Mouse (Mus musculus): ENCODE measurements around the gene Trappc1. TPM values are rescaled to one million over a fixed set of nuclear protein-coding genes. Genes with fewer than 3 reads are reported as not detected.

Trappc1 gene
- total and polyA plus RNA-seq, 3 experiments = 85.4 to 124 (median 102) TPM

- no peak for TF ChIP-seq RAD21 (IDR thresholded peaks at IDR 0.05; ENCODE audit: low read depth, low read length)
- no peak for TF ChIP-seq CHD2 (IDR thresholded peaks at IDR 0.05; ENCODE audit: low read length)
- no peak for TF ChIP-seq CHD1 (IDR thresholded peaks at IDR 0.05; ENCODE audit: low read depth, low read length)
- TF ChIP-seq ZMIZ1 (IDR thresholded peaks at IDR 0.05; ENCODE audit: low read depth, low read length) = no peak
- TF ChIP-seq MEF2A (IDR thresholded peaks at IDR 0.05; ENCODE audit: borderline replicate concordance, low read depth, low read length) = no peak
- no peak for TF ChIP-seq SIN3A (IDR thresholded peaks at IDR 0.05; ENCODE audit: low read length)
- no peak for TF ChIP-seq MAX (IDR thresholded peaks at IDR 0.05; ENCODE audit: low read length)
- TF ChIP-seq E2F4 (IDR thresholded peaks at IDR 0.05; ENCODE audit: insufficient replicate concordance, low read depth, low read length) = no peak
- TF ChIP-seq CTCF (conservative IDR thresholded peaks at IDR 0.05 in 1 of 2, IDR thresholded peaks at IDR 0.05 in 1 of 2; ENCODE audit: low read depth in 2 of 2, low read length in 2 of 2) = no peak
- no peak for TF ChIP-seq MAFK (IDR thresholded peaks at IDR 0.05; ENCODE audit: insufficient replicate concordance, low read length)
- TF ChIP-seq USF2 (conservative IDR thresholded peaks at IDR 0.05; ENCODE audit: low read depth, low read length) = no peak
- TF ChIP-seq BHLHE40 (IDR thresholded peaks at IDR 0.05; ENCODE audit: low read depth, low read length) = no peak; the same call in 1 of the 2 replicates
- TF ChIP-seq JUN (IDR thresholded peaks at IDR 0.05; ENCODE audit: insufficient read depth, low read depth, low read length) = no peak
- TF ChIP-seq ZNF384 (IDR thresholded peaks at IDR 0.05; ENCODE audit: low read depth, low read length) = peak; percentile 83
- peak; percentile 47; the same call in 1 of the 2 replicates for TF ChIP-seq TCF12 (IDR thresholded peaks at IDR 0.05; ENCODE audit: low read depth, low read length)
- TF ChIP-seq EP300 (IDR thresholded peaks at IDR 0.05; ENCODE audit: low read length) = no peak; the same call in 1 of the 2 replicates
- no peak for TF ChIP-seq ETS1 (conservative IDR thresholded peaks at IDR 0.05; ENCODE audit: low read depth, low read length)
- TF ChIP-seq NRF1 (IDR thresholded peaks at IDR 0.05; ENCODE audit: low read depth, low read length) = peak; percentile 82
- no peak for TF ChIP-seq GABPA (IDR thresholded peaks at IDR 0.05; ENCODE audit: insufficient replicate concordance, low read depth, low read length)
- peak; percentile 14; the same call in 1 of the 2 replicates for TF ChIP-seq HCFC1 (IDR thresholded peaks at IDR 0.05; ENCODE audit: low read depth, low read length)
- TF ChIP-seq MAZ (IDR thresholded peaks at IDR 0.05; ENCODE audit: low read depth, low read length) = peak; percentile 67; the same call in 1 of the 2 replicates
- TF ChIP-seq IRF4 (IDR thresholded peaks at IDR 0.05; ENCODE audit: low read depth, low read length) = peak; percentile 31; the same call in 1 of the 2 replicates
- TF ChIP-seq NELFE (IDR thresholded peaks at IDR 0.05; ENCODE audit: low read depth, low read length) = peak; percentile 56
- TF ChIP-seq KAT2A (IDR thresholded peaks at IDR 0.05; ENCODE audit: insufficient replicate concordance, low read length) = no peak
- no peak for TF ChIP-seq POLR2AphosphoS2 (IDR thresholded peaks at IDR 0.05; ENCODE audit: low read depth, low read length)
- TF ChIP-seq USF1 (IDR thresholded peaks at IDR 0.05; ENCODE audit: low read depth, low read length) = no peak
- no peak for TF ChIP-seq ZKSCAN1 (IDR thresholded peaks at IDR 0.05; ENCODE audit: borderline replicate concordance, low read depth, low read length)
- peak; percentile 80 for TF ChIP-seq POLR2A (IDR thresholded peaks at IDR 0.05; ENCODE audit: low read depth, low read length)
- peak; percentile 45 for TF ChIP-seq ELF1 (IDR thresholded peaks at IDR 0.05; ENCODE audit: low read depth, low read length)
- TF ChIP-seq TBP (conservative IDR thresholded peaks at IDR 0.05; ENCODE audit: low read depth, low read length) = no peak; the same call in 1 of the 2 replicates
- no peak for TF ChIP-seq UBTF (IDR thresholded peaks at IDR 0.05; ENCODE audit: low read depth, low read length)
- no peak for TF ChIP-seq JUND (conservative IDR thresholded peaks at IDR 0.05; ENCODE audit: low read depth, low read length)
- no peak for TF ChIP-seq ZC3H11A (IDR thresholded peaks at IDR 0.05; ENCODE audit: low read depth, low read length)
- TF ChIP-seq SMC3 (IDR thresholded peaks at IDR 0.05; ENCODE audit: low read depth, low read length) = no peak
- no peak for TF ChIP-seq PAX5 (IDR thresholded peaks at IDR 0.05; ENCODE audit: low read length)
- TF ChIP-seq RCOR1 (conservative IDR thresholded peaks at IDR 0.05; ENCODE audit: low read depth, low read length) = 0 out of 2 replicates have a peak, but pooled peaks have one; percentile 15
- no peaks in the 10 kb centered on the region for H3K27me3 ChIP-seq (replicated peaks)
- H3K4me1 ChIP-seq (ENCODE audit: control insufficient read depth in 1 of 2, insufficient read depth in 2 of 2) = peaks cover 5 to 39% of the 10 kb centered on the region in 2 experiments
- H3K4me2 ChIP-seq (ENCODE audit: insufficient read depth, low read depth, poor library complexity, severe bottlenecking) = peak overlapping the region; percentile 96
- dilution Hi-C loops (cut with MboI; ENCODE audit: extremely low pct_ligation_motif_present, extremely low pct_unique_long_range_greater_than_20kb, low sequenced_read_pairs) (no loop called here), in situ Hi-C loops (cut with MboI; ENCODE audit: low pct_ligation_motif_present, low pct_unique_long_range_greater_than_20kb, low sequenced_read_pairs) (loop anchor here (5.0 kb wide), 2 partner anchors 34 to 99 kb away; no protein-coding TSS in a partner anchor)
- H3K27ac ChIP-seq (ENCODE audit: insufficient read depth, low read depth) = peak overlapping the region; percentile 13
- H3K4me3 ChIP-seq (replicated peaks in 1 of 3; ENCODE audit: low read depth in 2 of 3, low read length in 2 of 3, poor library complexity in 1 of 3) = peak overlapping the region; percentile 33 to 78 (median 76)
- DNase-seq (ENCODE audit: extremely low read depth) = peak; percentile 93
- H3K9me3 ChIP-seq (replicated peaks; ENCODE audit: low read length) = no peaks in the 10 kb centered on the region
- H3K79me2 ChIP-seq (replicated peaks; ENCODE audit: control insufficient read depth, extremely low read depth, insufficient read depth, poor library complexity, severe bottlenecking) = peaks cover 3% of the 10 kb centered on the region; the same call in 1 of the 2 replicates
- peaks cover 13 to 39% of the 10 kb centered on the region in 2 experiments for H3K36me3 ChIP-seq (replicated peaks in 1 of 2; ENCODE audit: control insufficient read depth in 1 of 2, insufficient read depth in 1 of 2, low read length in 1 of 2)
- peak overlapping the region; percentile 100 for H3K9ac ChIP-seq (ENCODE audit: insufficient read depth, low read depth)
These were observed 42.5 kb downstream of the Trappc1 start for GRCm38 (mm10) chr11:69366157-69366854.

Measured in CH12.LX (cell line).